Mouse (Mus musculus) ES-E14 (cell line): Measurements from ENCODE around the gene Klrb1f.

Experiments
- HCFC1 ChIP-seq: IDR thresholded peaks from 2 replicates; pipeline ENCODE4 v1.6.1; 2012; ENCODE audit warnings: low read length, inconsistent platforms, borderline replicate concordance; ENCODE audit not compliant: insufficient read depth
- ZNF384 ChIP-seq: IDR thresholded peaks from 2 replicates; pipeline ENCODE4 v1.6.1; 2012; ENCODE audit warnings: low read depth, low read length, inconsistent platforms

DNA sequence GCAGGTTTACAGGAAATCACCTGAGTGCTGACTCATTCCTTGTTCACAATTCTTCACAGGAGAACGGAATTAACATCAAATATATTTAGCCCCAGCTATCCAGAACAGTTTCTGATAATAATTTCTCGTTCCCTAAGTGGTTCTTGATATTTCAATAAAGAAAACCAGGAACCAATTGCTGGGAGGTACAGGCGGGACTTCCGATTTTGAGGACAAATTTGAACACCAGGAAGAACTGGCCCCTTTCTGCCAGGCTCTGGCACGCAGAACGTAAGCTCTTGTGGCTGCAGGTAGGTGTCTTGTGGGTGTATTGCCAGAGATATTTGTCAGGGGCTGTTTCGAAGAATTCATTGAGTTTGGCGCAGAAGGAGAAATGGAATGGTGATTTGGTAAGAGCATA is 37.1 kb upstream of the Klrb1f start:
- TF ChIP-seq ZNF384 (no peak), HCFC1 (no peak)
